Mouse (Mus musculus): ENCODE measurements around the gene Tcf7l1.

GRCm38 (mm10) chr6:72824971-72825737, 36.1 kb upstream of the Tcf7l1 start:
- TF ChIP-seq CTCF (IDR thresholded peaks at IDR 0.05; ENCODE audit: control insufficient read depth, insufficient read depth, low read length): no peak
- no peak for TF ChIP-seq POLR2A (IDR thresholded peaks at IDR 0.05; ENCODE audit: borderline replicate concordance, control insufficient read depth, low read depth, low read length)

Data from bone marrow, adult 2 months (tissue).